Mouse (Mus musculus): Measurements from ENCODE around the gene Smap2.

DNA sequence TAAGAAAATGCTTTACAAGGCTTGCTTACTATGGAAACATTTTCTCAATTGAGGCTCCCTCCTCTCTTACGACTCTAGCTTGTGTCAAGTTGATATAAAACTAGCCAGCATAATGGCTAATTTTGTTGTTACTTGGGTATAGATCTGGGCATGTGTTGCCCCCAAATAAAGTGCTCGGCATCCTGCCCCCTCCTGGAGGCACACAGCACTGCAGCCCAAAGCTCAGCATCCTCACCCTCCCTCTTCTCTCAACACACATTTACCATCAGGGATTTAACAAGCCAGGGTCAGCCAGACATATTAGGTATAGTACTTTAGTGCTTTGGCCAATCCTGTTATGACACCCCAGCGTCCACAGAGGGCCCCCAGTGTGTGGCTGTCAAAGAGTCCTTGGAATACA lies 39.3 kb upstream of the Smap2 start:
- TF ChIP-seq CTCF (IDR thresholded peaks at IDR 0.05; ENCODE audit: borderline replicate concordance, insufficient read depth, low read length) (peak; percentile 32; the same call in 1 of the 2 replicates), POLR2A (IDR thresholded peaks at IDR 0.05; ENCODE audit: low read depth, low read length) (no peak)

Measured in embryonic fibroblast, embryonic 13.5 days (primary cell).